Mouse (Mus musculus): ENCODE data around the gene Cldn9.

Gene Cldn9

GRCm38 (mm10) chr17:23680336-23680735, 3.5 kb downstream of the Cldn9 start:
- peak; percentile 57 for DNase-seq (ENCODE audit: low read depth)

GRCm38 (mm10) chr17:23679127-23679835, 4.5 kb downstream of the Cldn9 start, which contains the start of gene Cldn6:
Gene Cldn6 (plus strand): TSS chr17:23679249.
- DNase-seq (ENCODE audit: low read depth): no peak

- DNase-seq (ENCODE audit: low read depth): peak; percentile 93
These were observed 6.6 kb downstream of the Cldn9 start, which contains the start of gene Tnfrsf12a for GRCm38 (mm10) chr17:23677236-23677679. Gene Tnfrsf12a (minus strand): TSS chr17:23677468.

- peak; percentile 81 for DNase-seq (ENCODE audit: low read depth)
These were observed 7.3 kb downstream of the Cldn9 start for GRCm38 (mm10) chr17:23676473-23677031.

DNA sequence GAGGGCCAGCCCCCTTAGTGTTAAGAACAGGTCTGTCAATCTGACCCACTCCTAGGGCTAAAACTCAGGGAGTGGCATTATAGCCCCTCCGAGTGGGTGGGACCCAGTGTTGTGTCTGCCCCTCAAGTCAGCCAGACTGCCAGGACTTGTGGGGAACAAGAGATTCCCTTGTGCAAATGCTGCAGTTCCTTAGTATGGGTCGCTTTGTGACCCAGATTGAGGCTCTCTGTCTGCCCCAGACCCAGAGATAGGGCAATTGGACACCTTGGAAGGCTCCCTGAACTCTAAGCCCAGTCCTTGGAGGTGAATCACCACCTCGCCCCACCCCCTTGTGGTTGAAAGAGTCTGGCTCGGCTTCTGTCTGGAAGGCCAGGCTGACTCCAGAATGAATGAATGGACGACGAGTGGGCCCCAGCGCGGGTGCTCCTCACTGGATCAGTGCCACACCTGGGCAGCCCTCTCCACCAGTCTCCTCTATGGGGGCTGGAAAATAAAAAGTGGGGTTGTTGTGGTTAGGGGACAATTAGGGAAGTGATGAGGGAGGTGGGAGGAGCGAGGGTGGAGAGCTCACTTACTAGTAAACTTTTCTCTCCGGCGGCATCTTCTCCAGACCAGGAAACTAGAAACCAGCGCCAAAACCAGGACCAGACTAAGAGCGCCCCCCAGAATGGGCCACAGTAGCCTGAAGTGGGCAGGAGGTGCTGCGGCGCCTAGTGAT, 8.1 kb downstream of the Cldn9 start:
- peak; percentile 89 for DNase-seq (ENCODE audit: low read depth)

GRCm38 (mm10) chr17:23675127-23675526, 8.7 kb downstream of the Cldn9 start:
- peak; percentile 19 for DNase-seq (ENCODE audit: low read depth)

DNA sequence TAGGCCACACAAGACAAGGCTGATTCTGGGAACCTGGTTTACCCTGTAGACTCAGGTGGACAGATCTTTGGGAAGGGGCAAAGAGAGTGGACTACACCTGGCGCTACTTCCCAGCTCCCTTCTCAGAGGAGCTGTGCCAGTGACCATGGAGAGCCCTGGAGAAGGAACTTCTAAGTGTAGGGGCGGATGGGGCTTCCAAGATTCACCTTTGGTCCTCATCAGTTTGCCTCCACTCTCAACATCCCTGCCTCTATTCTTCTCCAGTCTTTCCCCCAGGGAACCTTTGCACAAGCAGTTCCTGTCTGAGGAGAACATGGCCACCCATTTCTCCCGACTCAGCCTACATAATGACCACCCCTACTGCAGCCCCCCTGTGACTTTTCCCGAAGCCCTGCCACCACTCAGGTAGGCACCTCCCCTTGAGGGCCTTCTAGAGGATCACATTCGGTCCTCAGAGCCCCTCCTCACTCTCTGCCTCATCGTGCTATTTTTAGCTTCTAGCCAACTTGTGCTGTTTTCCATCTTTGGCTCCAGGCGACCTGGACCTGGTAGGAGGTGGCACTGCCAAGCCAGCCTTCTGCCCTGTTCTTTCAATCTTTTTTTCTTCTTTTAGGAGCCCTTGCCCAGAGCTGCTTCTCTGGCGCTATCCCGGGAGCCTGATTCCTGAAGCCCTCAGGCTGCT, 9.4 kb downstream of the Cldn9 start:
- no peak for DNase-seq (ENCODE audit: low read depth)

DNA sequence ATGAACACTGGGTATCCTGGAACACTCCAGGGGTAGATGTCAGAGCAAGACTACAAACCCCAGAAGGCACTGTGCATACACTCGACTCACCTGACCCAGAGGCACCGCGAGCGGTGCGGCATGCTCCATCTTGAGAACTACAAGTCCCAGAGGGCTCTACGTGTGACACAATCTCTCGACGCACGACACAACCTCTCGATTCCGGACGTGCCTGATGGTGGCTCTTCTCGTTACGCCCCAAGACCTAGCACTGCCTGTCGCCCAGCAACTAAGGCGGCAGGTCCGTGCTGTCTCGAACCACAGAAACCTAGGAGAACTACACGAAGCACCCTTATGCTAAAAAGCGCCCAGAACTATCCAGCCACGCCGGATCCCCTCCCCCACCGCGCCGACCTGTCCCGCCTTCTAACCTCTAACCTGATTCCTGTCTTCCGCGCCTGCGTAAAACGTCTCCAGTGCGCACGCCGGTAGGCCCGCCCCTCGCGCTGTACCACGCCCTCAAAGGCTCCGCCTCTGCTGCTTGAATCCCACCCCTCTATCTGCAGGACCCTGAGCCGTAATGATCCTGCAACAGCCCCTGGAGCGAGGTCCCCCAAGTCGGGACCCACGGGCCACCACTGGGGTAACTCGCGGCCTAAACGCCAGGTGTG, 10.3 kb downstream of the Cldn9 start, which contains the start of the genes Hcfc1r1 and Thoc6:
Gene Hcfc1r1, plus strand, starts transcription at position 173 of the 650 bp plus-strand sequence.
Gene Thoc6, minus strand, starts transcription at position 459 of the 650 bp plus-strand sequence.
- DNase-seq (ENCODE audit: low read depth): peak; percentile 98

DNA sequence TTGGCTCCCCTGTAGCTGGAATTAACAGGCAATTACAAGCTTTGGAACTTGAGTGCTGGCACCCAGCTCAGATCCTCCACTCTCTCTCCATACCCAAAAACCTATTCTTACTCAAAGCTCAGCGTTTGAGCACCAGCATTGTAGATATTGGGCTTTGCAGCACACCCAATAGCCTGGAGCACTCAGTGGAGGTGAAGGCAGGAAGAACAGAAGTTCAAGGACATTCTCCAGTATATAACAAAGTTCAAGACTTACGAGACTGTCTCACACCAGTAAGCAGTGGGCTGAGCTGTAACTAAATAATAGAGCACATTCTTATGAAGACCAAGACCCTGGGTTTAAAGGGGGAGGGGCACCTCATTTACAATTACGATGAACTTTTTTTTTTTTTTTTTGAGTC, 11.1 kb downstream of the Cldn9 start:
- peak; percentile 17 for DNase-seq (ENCODE audit: low read depth)

GRCm38 (mm10) chr17:23671519-23671918, 12.3 kb downstream of the Cldn9 start:
- no peak for DNase-seq (ENCODE audit: low read depth)

DNA sequence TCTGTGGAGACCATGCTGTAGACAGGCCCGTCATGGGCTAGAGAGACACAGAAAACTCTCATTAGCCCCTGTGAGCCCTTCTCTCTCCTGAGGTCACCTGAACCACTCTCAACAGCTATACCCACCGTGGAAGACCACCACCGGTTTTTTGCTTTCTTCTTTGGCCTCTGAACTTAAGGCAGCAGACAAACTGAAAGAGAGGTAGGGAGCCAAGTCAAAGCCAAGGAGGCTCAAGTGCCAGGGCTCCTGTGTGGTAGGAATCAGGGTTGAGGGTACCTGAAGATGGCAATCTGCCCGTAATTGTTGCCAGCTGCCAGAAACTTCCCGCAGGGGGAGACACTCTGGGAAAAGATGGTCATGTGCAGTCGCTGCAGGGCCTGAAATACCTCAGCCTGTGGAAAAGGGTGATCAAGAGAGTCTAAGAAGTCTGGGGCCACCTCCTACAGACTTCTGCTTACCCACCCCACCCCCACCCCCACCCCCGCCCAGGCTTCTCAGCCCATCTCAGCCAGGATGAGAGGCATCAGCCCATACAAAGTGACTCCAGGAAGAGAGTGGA, 13.2 kb downstream of the Cldn9 start:
- DNase-seq (ENCODE audit: low read depth): no peak

- DNase-seq (ENCODE audit: low read depth): no peak
These were observed 18.3 kb downstream of the Cldn9 start for GRCm38 (mm10) chr17:23665511-23665910.

DNA sequence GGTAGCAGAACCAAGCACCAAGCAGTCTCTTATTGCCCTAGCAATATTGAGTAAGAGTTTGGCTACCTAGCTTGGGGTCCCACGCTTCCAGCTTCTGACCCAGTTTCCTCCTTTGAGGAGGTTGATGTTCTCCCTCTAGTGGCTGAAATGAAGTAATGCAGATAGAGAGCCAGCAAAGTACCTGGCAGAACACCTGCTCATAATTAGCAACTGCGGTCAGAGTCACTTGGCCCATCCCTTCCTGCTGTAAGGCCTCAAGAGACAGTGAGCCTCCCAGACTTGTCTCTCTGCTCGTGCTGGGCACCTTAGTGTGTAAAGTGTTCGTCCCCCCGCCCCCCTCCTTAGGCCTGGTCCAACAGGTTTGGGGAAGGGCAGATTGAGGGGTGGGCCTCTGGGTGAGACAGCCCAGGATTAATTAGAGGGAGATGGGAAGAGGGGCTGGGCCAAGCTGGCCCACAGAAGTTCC, 19.2 kb downstream of the Cldn9 start:
- DNase-seq (ENCODE audit: low read depth): peak; percentile 61

DNA sequence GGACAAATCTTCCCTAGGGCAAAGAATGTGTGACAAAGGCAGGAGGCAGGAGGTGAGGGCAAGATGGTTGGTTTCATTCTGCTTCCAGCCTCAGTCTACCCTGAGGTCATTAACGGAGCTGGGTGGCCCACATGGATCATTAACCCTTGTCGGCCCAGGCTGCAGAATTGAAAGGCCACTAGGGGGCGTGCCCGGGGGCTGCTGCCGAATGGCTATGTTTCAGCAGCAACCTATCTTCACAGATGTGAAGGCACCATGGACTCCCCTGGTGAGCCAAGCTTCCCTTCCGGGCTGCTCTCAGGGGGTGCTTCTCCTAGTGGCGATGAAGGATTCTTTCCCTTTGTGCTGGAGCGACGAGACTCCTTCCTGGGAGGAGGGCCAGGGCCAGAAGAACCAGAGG, 22.3 kb downstream of the Cldn9 start:
- peak; percentile 27 for DNase-seq (ENCODE audit: low read depth)

GRCm38 (mm10) chr17:23660876-23661200, 23.0 kb downstream of the Cldn9 start:
- no peak for DNase-seq (ENCODE audit: low read depth)

GRCm38 (mm10) chr17:23660117-23660875, 23.5 kb downstream of the Cldn9 start, which contains the start of gene Bicdl2:
Gene Bicdl2 (plus strand): TSS chr17:23660506.
- no peak for DNase-seq (ENCODE audit: low read depth)

DNA sequence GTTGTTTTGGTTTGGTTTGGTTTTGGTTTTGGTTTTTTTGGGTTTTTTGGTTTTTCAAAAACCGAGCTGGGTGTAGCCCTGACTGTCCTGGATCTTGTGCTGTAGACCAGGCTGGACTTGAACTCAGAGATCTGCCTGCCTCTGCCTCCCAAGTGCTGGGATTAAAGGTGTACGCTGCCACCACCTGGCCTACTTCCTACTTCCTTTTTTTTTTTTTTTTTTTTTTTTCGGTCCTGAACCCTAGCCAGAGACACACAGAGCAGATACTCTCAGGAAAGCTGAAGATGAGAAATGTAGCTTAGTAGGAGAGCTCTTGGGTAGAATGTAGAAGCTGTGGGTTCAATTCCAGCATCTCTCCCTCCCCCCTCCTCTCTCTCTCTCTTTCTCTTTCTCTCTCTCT, 25.4 kb downstream of the Cldn9 start:
- no peak for DNase-seq (ENCODE audit: low read depth)

DNA sequence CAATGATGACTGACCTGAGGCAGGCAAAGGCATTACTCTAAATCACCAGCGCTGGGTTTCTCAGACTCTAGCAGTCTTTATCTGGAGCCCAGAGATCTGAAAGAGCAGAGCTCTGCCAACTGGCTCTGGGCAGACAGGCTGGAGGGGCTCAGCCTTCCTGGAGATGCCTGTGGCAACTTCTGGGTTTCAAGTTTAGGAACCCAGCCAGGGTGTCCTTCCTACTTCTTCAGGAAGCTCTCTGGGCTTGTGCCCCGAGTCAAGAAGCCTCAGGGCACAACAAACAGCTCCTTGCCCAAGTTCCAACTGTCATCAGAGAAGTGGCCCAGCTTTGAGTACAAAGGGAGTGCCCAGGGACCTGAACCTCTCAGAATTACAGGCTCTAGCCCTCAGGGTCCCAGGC, 29.4 kb downstream of the Cldn9 start:
- DNase-seq (ENCODE audit: low read depth): no peak

DNA sequence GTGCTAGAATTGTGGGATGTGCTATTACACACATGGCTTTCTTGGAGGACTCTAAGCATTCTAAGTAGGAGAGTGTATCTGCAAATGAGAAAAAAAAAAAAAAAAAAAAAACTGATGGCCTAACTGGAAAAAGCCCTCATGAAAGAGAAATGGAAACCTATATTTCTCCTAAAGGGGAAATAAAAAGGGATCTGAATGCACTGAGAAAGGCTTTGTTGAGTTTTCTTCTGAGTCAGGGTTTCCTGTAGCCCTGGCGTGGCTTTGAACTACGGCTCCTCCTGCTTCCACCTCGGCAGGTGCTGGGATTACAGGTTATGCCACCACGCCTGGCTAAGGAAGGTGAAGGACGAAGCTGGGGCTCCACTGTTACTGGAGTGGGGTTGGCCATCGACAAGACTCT, 29.8 kb downstream of the Cldn9 start:
- no peak for DNase-seq (ENCODE audit: low read depth)

GRCm38 (mm10) chr17:23653324-23653723, 30.5 kb downstream of the Cldn9 start:
- no peak for DNase-seq (ENCODE audit: low read depth)

- DNase-seq (ENCODE audit: low read depth): no peak
These were observed 32.5 kb downstream of the Cldn9 start for GRCm38 (mm10) chr17:23651363-23651762.

Data from 416B (cell line).